Mouse (Mus musculus) hindbrain, embryonic 15.5 days (tissue): ENCODE results near the gene Zfp710. TPM values are rescaled to one million over a fixed set of nuclear protein-coding genes. Genes with fewer than 3 reads are reported as not detected.

ENCODE experiments used
- ATAC-seq: fragments of 200-750 bp; cut with Nextera tagmentation; 2 replicates; pipeline ENCODE4 v1.8.0; 2017; ENCODE audit warnings: low read depth, moderate number of reproducible peaks, moderate TSS enrichment; ENCODE audit not compliant: low FRiP score
- H3K27ac ChIP-seq: fragments of 300-500 bp; sonication (generic); replicated peaks from 2 replicates; pipeline ENCODE4 v1.5.1; 2015; ENCODE audit warnings: mild to moderate bottlenecking, inconsistent platforms
- H3K27me3 ChIP-seq: fragments of 300-500 bp; sonication (generic); 2 replicates; pipeline ENCODE4 v1.6.1; 2015; ENCODE audit warnings: control low read depth, inconsistent platforms
- H3K36me3 ChIP-seq: fragments of 300-500 bp; sonication (generic); 2 replicates; pipeline ENCODE4 v1.6.1; 2015; ENCODE audit warnings: control low read depth, inconsistent platforms
- H3K4me1 ChIP-seq: fragments of 300-500 bp; sonication (generic); replicated peaks from 2 replicates; pipeline ENCODE4 v1.6.1; 2015; ENCODE audit warnings: control low read depth, inconsistent platforms
- H3K4me2 ChIP-seq: fragments of 300-500 bp; sonication (generic); 2 replicates; pipeline ENCODE4 v1.6.1; 2015; ENCODE audit warnings: moderate library complexity, mild to moderate bottlenecking, inconsistent platforms
- H3K4me3 ChIP-seq: fragments of 300-500 bp; sonication (generic); 2 replicates; pipeline ENCODE4 v1.5.1; 2015; ENCODE audit warnings: mild to moderate bottlenecking, inconsistent platforms
- H3K9ac ChIP-seq: fragments of 300-500 bp; sonication (generic); 2 replicates; pipeline ENCODE4 v1.6.1; 2015; ENCODE audit warnings: inconsistent platforms
- H3K9me3 ChIP-seq: fragments of 300-500 bp; sonication (generic); 2 replicates; pipeline ENCODE4 v1.6.1; 2016; ENCODE audit warnings: control low read depth, inconsistent platforms
- WGBS: fragments of 180-500 bp; shearing (Covaris S2); methylation state at CpG from one replicate; pipeline ENCODE4 v1.1.7; 2015; 5-methylcytosine and 5-hydroxymethylcytosine counted together
- polyA plus RNA-seq: library from polyadenylated mRNA; unstranded; fragments of >200 nt; fragmentation: Nextera tagmentation; extraction: Ambion mirVana; gene quantifications from 2 replicates; pipeline ENCODE4 v1.2.1, GENCODE M21; 2015

Gene Zfp710
- polyA plus RNA-seq, 1 experiment from 2014 or later: 16.3 TPM

- Histone ChIP-seq H3K36me3 (no peaks in the 10 kb centered on the region), H3K4me1 (peaks cover 72% of the 10 kb centered on the region), H3K4me2 (no peak overlapping the region), H3K4me3 (no peak overlapping the region), H3K27me3 (no peaks in the 10 kb centered on the region), H3K9ac (no peak overlapping the region), H3K27ac (0 out of 2 replicates have a peak overlapping the region, but pooled peaks have one; percentile 14), H3K9me3 (no peaks in the 10 kb centered on the region)
- 0 out of 2 replicates have a peak, but pooled peaks have one; percentile 9 for ATAC-seq
- 14% methylated on average over 4 of the region's 4 CpGs for WGBS
These were observed 51.5 kb downstream of the Zfp710 start for GRCm38 (mm10) chr7:80075946-80076583.

- H3K4me1 ChIP-seq: peaks cover 67% of the 10 kb centered on the region
These were observed 52.5 kb downstream of the Zfp710 start for GRCm38 (mm10) chr7:80076961-80077716.

GRCm38 (mm10) chr7:80077801-80078200 lies 53.2 kb downstream of the Zfp710 start:
- H3K4me3 ChIP-seq: no peak overlapping the region
- H3K27me3 ChIP-seq: no peaks in the 10 kb centered on the region
- WGBS: 63% methylated on average over 9 of the region's 9 CpGs
- peaks cover 9% of the 10 kb centered on the region for H3K36me3 ChIP-seq
- no peak overlapping the region for H3K9ac ChIP-seq
- no peak for ATAC-seq
- no peak overlapping the region for H3K27ac ChIP-seq
- H3K4me1 ChIP-seq: peaks cover 60% of the 10 kb centered on the region
- no peaks in the 10 kb centered on the region for H3K9me3 ChIP-seq
- H3K4me2 ChIP-seq: no peak overlapping the region

More at GRCm38 (mm10) chr7:80076961-80077716, 52.5 kb downstream of the Zfp710 start:
- Histone ChIP-seq H3K27me3 (no peaks in the 10 kb centered on the region), H3K9me3 (no peaks in the 10 kb centered on the region), H3K36me3 (peaks cover 7% of the 10 kb centered on the region; the same call in 1 of the 2 replicates), H3K4me3 (no peak overlapping the region), H3K4me2 (no peak overlapping the region), H3K27ac (no peak overlapping the region), H3K9ac (no peak overlapping the region)
- ATAC-seq: no peak
- WGBS: 64% methylated on average over 6 of the region's 6 CpGs

- H3K9me3 ChIP-seq: no peaks in the 10 kb centered on the region
- H3K4me2 ChIP-seq: no peak overlapping the region
- H3K4me1 ChIP-seq: peaks cover 52% of the 10 kb centered on the region
- peaks cover 14% of the 10 kb centered on the region for H3K36me3 ChIP-seq
- no peak overlapping the region for H3K4me3 ChIP-seq
- ATAC-seq: 0 out of 2 replicates have a peak, but pooled peaks have one; percentile 6
- H3K27ac ChIP-seq: peak overlapping the region; percentile 51; the same call in 1 of the 2 replicates
- H3K27me3 ChIP-seq: no peaks in the 10 kb centered on the region
- H3K9ac ChIP-seq: no peak overlapping the region
- 52% methylated on average over 14 of the region's 14 CpGs for WGBS
These were observed 54.2 kb downstream of the Zfp710 start for GRCm38 (mm10) chr7:80078792-80079301.

- Histone ChIP-seq H3K36me3 (peaks cover 25% of the 10 kb centered on the region), H3K4me1 (peaks cover 24% of the 10 kb centered on the region), H3K27ac (no peak overlapping the region), H3K4me3 (no peak overlapping the region), H3K27me3 (no peaks in the 10 kb centered on the region), H3K9ac (no peak overlapping the region), H3K4me2 (no peak overlapping the region), H3K9me3 (no peaks in the 10 kb centered on the region)
- WGBS: 93% methylated on average over 42 of the region's 42 CpGs
- no peak for ATAC-seq
These were observed 57.3 kb downstream of the Zfp710 start for GRCm38 (mm10) chr7:80081586-80082554.

GRCm38 (mm10) chr7:80084484-80084931 lies 59.9 kb downstream of the Zfp710 start:
- H3K4me3 ChIP-seq: no peak overlapping the region
- H3K36me3 ChIP-seq: peaks cover 35% of the 10 kb centered on the region
- 56% methylated on average over 7 of the region's 7 CpGs for WGBS
- no peak for ATAC-seq
- no peaks in the 10 kb centered on the region for H3K27me3 ChIP-seq
- H3K27ac ChIP-seq: no peak overlapping the region
- no peaks in the 10 kb centered on the region for H3K9me3 ChIP-seq
- no peak overlapping the region for H3K4me2 ChIP-seq
- no peak overlapping the region for H3K9ac ChIP-seq
- H3K4me1 ChIP-seq: peaks cover 4% of the 10 kb centered on the region

- no peaks in the 10 kb centered on the region for H3K27me3 ChIP-seq
- no peaks in the 10 kb centered on the region for H3K9me3 ChIP-seq
- WGBS: 84% methylated on average over 33 of the region's 33 CpGs
- H3K9ac ChIP-seq: no peak overlapping the region
- no peaks in the 10 kb centered on the region; the same call in 1 of the 2 replicates for H3K4me1 ChIP-seq
- H3K4me3 ChIP-seq: no peak overlapping the region
- H3K4me2 ChIP-seq: no peak overlapping the region
- H3K27ac ChIP-seq: no peak overlapping the region
- no peak for ATAC-seq
- peaks cover 35% of the 10 kb centered on the region for H3K36me3 ChIP-seq
These were observed 61.5 kb downstream of the Zfp710 start for GRCm38 (mm10) chr7:80085970-80086715.

- Histone ChIP-seq H3K4me2 (no peak overlapping the region), H3K27ac (no peak overlapping the region), H3K4me3 (no peak overlapping the region), H3K36me3 (peaks cover 32% of the 10 kb centered on the region), H3K9me3 (no peaks in the 10 kb centered on the region), H3K4me1 (peaks cover 5% of the 10 kb centered on the region; the same call in 1 of the 2 replicates), H3K27me3 (no peaks in the 10 kb centered on the region), H3K9ac (no peak overlapping the region)
- WGBS: 84% methylated on average over 9 of the region's 9 CpGs
- ATAC-seq: no peak
These were observed 63.6 kb downstream of the Zfp710 start for GRCm38 (mm10) chr7:80088191-80088590.

GRCm38 (mm10) chr7:80090191-80091003 lies 65.8 kb downstream of the Zfp710 start:
- Histone ChIP-seq H3K27ac (no peak overlapping the region), H3K9ac (no peak overlapping the region), H3K4me3 (no peak overlapping the region), H3K4me2 (no peak overlapping the region), H3K4me1 (peaks cover 5% of the 10 kb centered on the region; the same call in 1 of the 2 replicates), H3K27me3 (no peaks in the 10 kb centered on the region), H3K9me3 (no peaks in the 10 kb centered on the region), H3K36me3 (peaks cover 46% of the 10 kb centered on the region)
- WGBS: 85% methylated on average over 18 of the region's 18 CpGs
- no peak for ATAC-seq
